Mouse (Mus musculus) left cerebral cortex, postnatal 4 days (tissue): ENCODE results near the gene Zfp804b. TPM values are rescaled to one million over a fixed set of nuclear protein-coding genes. Genes with fewer than 3 reads are reported as not detected.

Source experiments
- total RNA-seq, 2 experiments: library from RNA; stranded (reverse); gene quantifications; 2 replicates each; pipeline ENCODE4 v1.2.3; 2021

Gene Zfp804b
- total RNA-seq, 2 experiments from 2014 or later = 3.1 to 3.7 TPM

Other genes starting within 250 kb of the Zfp804b start
- gene Tex47, start 40.6 kb downstream of the Zfp804b start, total RNA-seq = not detected